Mouse (Mus musculus) hindbrain, embryonic 12.5 days (tissue): ENCODE measurements around the gene Gkn1. TPM values are rescaled to one million over a fixed set of nuclear protein-coding genes. Genes with fewer than 3 reads are reported as not detected.

Source experiments
- ATAC-seq: fragments of 200-750 bp; cut with Nextera tagmentation; 2 replicates; pipeline ENCODE4 v1.8.0; 2017; ENCODE audit warnings: moderate TSS enrichment; ENCODE audit not compliant: low FRiP score
- H3K27ac ChIP-seq: fragments of 300-500 bp; sonication (generic); 2 replicates; pipeline ENCODE4 v1.5.1; 2016; ENCODE audit warnings: mild to moderate bottlenecking
- H3K27me3 ChIP-seq: fragments of 300-500 bp; sonication (generic); 2 replicates; pipeline ENCODE4 v1.6.1; 2016; ENCODE audit warnings: mild to moderate bottlenecking
- H3K36me3 ChIP-seq: fragments of 300-500 bp; sonication (generic); 2 replicates; pipeline ENCODE4 v1.6.1; 2016; ENCODE audit warnings: mild to moderate bottlenecking
- H3K4me1 ChIP-seq: fragments of 300-500 bp; sonication (generic); 2 replicates; pipeline ENCODE4 v1.6.1; 2016
- H3K4me2 ChIP-seq: fragments of 300-500 bp; sonication (generic); replicated peaks from 2 replicates; pipeline ENCODE4 v1.6.1; 2016; ENCODE audit warnings: mild to moderate bottlenecking
- H3K4me3 ChIP-seq: fragments of 300-500 bp; sonication (generic); 2 replicates; pipeline ENCODE4 v1.5.1; 2016; ENCODE audit warnings: mild to moderate bottlenecking
- H3K9ac ChIP-seq: fragments of 300-500 bp; sonication (generic); 2 replicates; pipeline ENCODE4 v1.6.1; 2016; ENCODE audit warnings: mild to moderate bottlenecking, moderate library complexity
- H3K9me3 ChIP-seq: fragments of 300-500 bp; sonication (generic); replicated peaks from 2 replicates; pipeline ENCODE4 v1.6.1; 2016; ENCODE audit warnings: mild to moderate bottlenecking
- WGBS: fragments of 180-500 bp; shearing (Covaris S2); methylation state at CpG from one replicate; pipeline ENCODE4 v1.1.7; 2016; 5-methylcytosine and 5-hydroxymethylcytosine counted together
- polyA plus RNA-seq: library from polyadenylated mRNA; unstranded; fragments of >200 nt; fragmentation: Nextera tagmentation; extraction: Ambion mirVana; gene quantifications from 2 replicates; pipeline ENCODE4 v1.2.1, GENCODE M21; 2016

Gkn1 gene
- polyA plus RNA-seq, 1 experiment from 2014 or later, result not detected

- ATAC-seq, result no peak
- no peaks in the 10 kb centered on the region for H3K27me3 ChIP-seq
- peaks cover 9% of the 10 kb centered on the region; the same call in 1 of the 2 replicates for H3K4me1 ChIP-seq
- no peak overlapping the region for H3K27ac ChIP-seq
- H3K9ac ChIP-seq, result no peak overlapping the region
- H3K4me3 ChIP-seq, result no peak overlapping the region
- no peak overlapping the region for H3K4me2 ChIP-seq
- 88% methylated on average over 8 of the region's 8 CpGs for WGBS
- no peaks in the 10 kb centered on the region for H3K9me3 ChIP-seq
- H3K36me3 ChIP-seq, result peaks cover 9% of the 10 kb centered on the region
Measured at GRCm38 (mm10) chr6:87304486-87304885, 46.3 kb downstream of the Gkn1 start.

DNA sequence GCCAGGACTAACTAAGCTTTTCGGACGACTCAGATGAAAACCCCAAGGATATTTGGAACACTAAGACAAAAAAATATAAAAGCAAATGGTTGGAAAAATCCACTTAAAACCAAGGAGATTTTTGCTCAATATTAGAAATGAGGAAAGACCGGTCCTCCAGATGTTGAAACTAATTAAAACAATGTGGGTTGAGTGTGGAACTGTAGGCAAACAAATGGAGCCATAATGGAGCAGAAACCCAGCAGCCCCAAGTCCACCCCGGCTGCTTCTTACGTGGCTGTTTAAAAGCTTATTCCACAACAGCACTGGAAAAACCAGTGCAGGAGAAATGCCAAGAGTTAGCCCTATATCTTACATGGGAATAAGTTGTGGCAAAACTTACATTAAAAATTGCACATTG is 48.0 kb downstream of the Gkn1 start:
- Histone ChIP-seq H3K27ac (no peak overlapping the region), H3K4me1 (peaks cover 9% of the 10 kb centered on the region; the same call in 1 of the 2 replicates), H3K36me3 (peaks cover 7% of the 10 kb centered on the region), H3K9me3 (no peaks in the 10 kb centered on the region), H3K4me3 (no peak overlapping the region), H3K27me3 (no peaks in the 10 kb centered on the region), H3K9ac (no peak overlapping the region), H3K4me2 (no peak overlapping the region)
- no peak for ATAC-seq
- WGBS, result 65% methylated on average over 5 of the region's 5 CpGs

DNA sequence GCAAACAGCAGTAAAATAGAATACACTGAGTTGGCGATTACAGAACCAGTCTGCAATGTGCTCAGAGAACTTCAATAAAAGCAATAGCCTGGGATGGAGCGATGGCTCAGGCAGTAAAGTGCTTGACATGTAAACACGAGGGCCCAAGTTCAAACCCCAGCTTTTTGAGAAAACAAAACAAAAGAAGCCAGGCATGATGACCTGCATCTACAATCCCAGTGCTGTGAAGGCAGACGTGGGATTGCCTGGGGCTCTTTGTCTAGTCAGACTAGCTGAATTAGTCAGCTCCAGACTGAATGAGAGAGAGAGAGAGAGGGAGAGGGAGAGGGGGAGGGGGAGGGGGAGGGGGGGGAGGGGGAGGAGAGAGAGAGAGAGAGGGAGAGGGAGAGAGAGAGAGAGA is 48.8 kb downstream of the Gkn1 start:
- no peak for ATAC-seq
- no peak overlapping the region for H3K4me3 ChIP-seq
- WGBS, result 45% methylated on average over 4 of the region's 4 CpGs
- H3K36me3 ChIP-seq, result peaks cover 3% of the 10 kb centered on the region; the same call in 1 of the 2 replicates
- peaks cover 9% of the 10 kb centered on the region; the same call in 1 of the 2 replicates for H3K4me1 ChIP-seq
- no peaks in the 10 kb centered on the region for H3K27me3 ChIP-seq
- no peaks in the 10 kb centered on the region for H3K9me3 ChIP-seq
- no peak overlapping the region for H3K27ac ChIP-seq
- H3K4me2 ChIP-seq, result no peak overlapping the region
- no peak overlapping the region for H3K9ac ChIP-seq

Other genes starting within 250 kb of the Gkn1 start
- gene D6Ertd527e, start 246.2 kb downstream of the Gkn1 start, polyA plus RNA-seq, result 0.10 and 0.52 TPM in 2 replicates
- 5.0 and 5.1 TPM in 2 replicates for gene Antxr1, start 15.1 kb downstream of the Gkn1 start, polyA plus RNA-seq
- gene Gkn2, start 22.4 kb upstream of the Gkn1 start, polyA plus RNA-seq, result not detected in 2 replicates
- gene Gkn3, start 38.0 kb upstream of the Gkn1 start, polyA plus RNA-seq, result 0.26 TPM in 1 of 2 replicates, not detected in the other
- gene Bmp10, start 78.1 kb upstream of the Gkn1 start, polyA plus RNA-seq, result not detected in 2 replicates
- 2.3 and 2.8 TPM in 2 replicates for gene Arhgap25, start 182.3 kb upstream of the Gkn1 start, polyA plus RNA-seq
- 3.4 TPM in 2 replicates for gene Prokr1, start 239.8 kb upstream of the Gkn1 start, polyA plus RNA-seq